Mouse (Mus musculus) small intestine, adult 2 months (tissue): ENCODE measurements around the gene Rps6ka5. TPM values are rescaled to one million over a fixed set of nuclear protein-coding genes. Genes with fewer than 3 reads are reported as not detected.

Experiments used
- H3K27ac ChIP-seq: fragments of 200-500 bp; 2 replicates; pipeline ENCODE4 v1.5.1; 2012; ENCODE audit warnings: low read depth, low read length, control low read depth, inconsistent platforms; ENCODE audit not compliant: insufficient read depth
- H3K27me3 ChIP-seq: fragments of 200-500 bp; 2 replicates; pipeline ENCODE4 v1.6.1; 2012; ENCODE audit warnings: mild to moderate bottlenecking, moderate library complexity, low read length, inconsistent platforms; ENCODE audit not compliant: control insufficient read depth, insufficient read depth
- H3K36me3 ChIP-seq: fragments of 200-500 bp; 2 replicates; pipeline ENCODE4 v1.6.1; 2012; ENCODE audit warnings: mild to moderate bottlenecking, low read length, control low read depth, inconsistent platforms; ENCODE audit not compliant: control insufficient read depth, insufficient read depth
- H3K4me1 ChIP-seq: fragments of 200-500 bp; 2 replicates; pipeline ENCODE4 v1.6.1; 2012; ENCODE audit warnings: low read length, inconsistent platforms, mixed read lengths; ENCODE audit not compliant: control insufficient read depth, insufficient read depth, insufficient read length
- H3K4me3 ChIP-seq: fragments of 200-500 bp; 2 replicates; pipeline ENCODE4 v1.5.1; 2012; ENCODE audit warnings: low read depth, mild to moderate bottlenecking, control low read depth, inconsistent platforms, low read length, moderate library complexity
- CTCF ChIP-seq: fragments of 200-500 bp; IDR thresholded peaks from 2 replicates; pipeline ENCODE4 v1.5.1; 2012; ENCODE audit warnings: low read depth, mild to moderate bottlenecking, control low read depth, inconsistent platforms, low read length, moderate library complexity, mixed read lengths; ENCODE audit not compliant: insufficient replicate concordance, insufficient read length; ENCODE audit errors: extremely low read depth
- POLR2A ChIP-seq: fragments of 200-500 bp; IDR thresholded peaks from 2 replicates; pipeline ENCODE4 v1.6.1; 2012; ENCODE audit warnings: low read depth, mild to moderate bottlenecking, control low read depth, inconsistent platforms, low read length, moderate library complexity
- WGBS: fragments of 180-500 bp; shearing (Covaris S2); methylation state at CpG from one replicate; pipeline ENCODE4 v1.1.7; 2018; 5-methylcytosine and 5-hydroxymethylcytosine counted together
- polyA plus RNA-seq: library from polyadenylated mRNA; depleted of rRNA; stranded (reverse); fragments of >200 nt; gene quantifications from 2 replicates; pipeline ENCODE4 v1.2.3, GENCODE M21; 2012

The Rps6ka5 gene
- polyA plus RNA-seq, 1 experiment: 0.62 TPM

DNA sequence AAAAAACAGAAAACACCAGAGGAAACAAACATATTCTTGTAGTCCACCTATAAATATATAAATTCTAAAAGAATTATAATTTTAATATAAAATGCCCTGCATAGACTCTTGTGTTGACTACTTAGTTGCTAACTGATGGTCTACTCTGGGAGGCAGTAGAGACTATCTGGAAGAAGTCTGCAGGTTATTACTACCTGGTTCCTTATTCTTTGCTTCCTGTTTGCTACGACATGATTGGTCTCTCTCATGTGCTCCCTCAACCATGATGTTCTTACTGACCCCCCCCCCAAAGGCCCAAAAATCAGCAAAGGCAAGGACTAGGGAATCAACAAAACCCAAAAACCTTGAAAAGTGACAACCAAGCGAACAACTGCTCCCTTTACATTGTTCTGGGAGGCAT is 66.7 kb downstream of the Rps6ka5 start:
- no peak overlapping the region for H3K27ac ChIP-seq
- TF ChIP-seq CTCF: no peak
- no peak for TF ChIP-seq POLR2A
- no peaks in the 10 kb centered on the region for H3K36me3 ChIP-seq
- 86% methylated on average over 2 of the region's 2 CpGs for WGBS
- H3K27me3 ChIP-seq: no peaks in the 10 kb centered on the region
- no peaks in the 10 kb centered on the region for H3K4me1 ChIP-seq
- H3K4me3 ChIP-seq: no peak overlapping the region

- 74% methylated on average over 4 of the region's 4 CpGs for WGBS
- TF ChIP-seq CTCF (no peak), POLR2A (no peak)
- no peaks in the 10 kb centered on the region for H3K4me1 ChIP-seq
- H3K4me3 ChIP-seq: no peak overlapping the region
- peaks cover 7% of the 10 kb centered on the region; the same call in 1 of the 2 replicates for H3K36me3 ChIP-seq
- H3K27me3 ChIP-seq: no peaks in the 10 kb centered on the region
- no peak overlapping the region for H3K27ac ChIP-seq
Observed at GRCm38 (mm10) chr12:100655972-100656371, 70.8 kb downstream of the Rps6ka5 start.

- 75% methylated on average over 1 of the region's 1 CpGs for whole genome bisulfite sequencing
- no peak overlapping the region for H3K27ac ChIP-seq
- no peak overlapping the region for H3K4me3 ChIP-seq
- H3K36me3 ChIP-seq: no peaks in the 10 kb centered on the region
- H3K4me1 ChIP-seq: no peaks in the 10 kb centered on the region
- TF ChIP-seq CTCF (no peak), POLR2A (no peak)
- H3K27me3 ChIP-seq: no peaks in the 10 kb centered on the region
Observed at GRCm38 (mm10) chr12:100641936-100642335, 84.8 kb downstream of the Rps6ka5 start.

- 78% methylated on average over 3 of the region's 3 CpGs for WGBS
Observed at GRCm38 (mm10) chr12:100640726-100641125, 86.1 kb downstream of the Rps6ka5 start.

GRCm38 (mm10) chr12:100639680-100640079 is 87.1 kb downstream of the Rps6ka5 start:
- no peaks in the 10 kb centered on the region for H3K27me3 ChIP-seq
- no peaks in the 10 kb centered on the region for H3K4me1 ChIP-seq
- H3K36me3 ChIP-seq: no peaks in the 10 kb centered on the region
- 42% methylated on average over 7 of the region's 7 CpGs for WGBS
- H3K27ac ChIP-seq: no peak overlapping the region
- TF ChIP-seq POLR2A (no peak), CTCF (no peak)
- no peak overlapping the region for H3K4me3 ChIP-seq

More at GRCm38 (mm10) chr12:100640726-100641125, 86.1 kb downstream of the Rps6ka5 start:
- Histone ChIP-seq H3K27me3 (no peaks in the 10 kb centered on the region), H3K36me3 (no peaks in the 10 kb centered on the region), H3K4me3 (no peak overlapping the region), H3K4me1 (no peaks in the 10 kb centered on the region), H3K27ac (no peak overlapping the region)
- TF ChIP-seq POLR2A (no peak), CTCF (no peak)

DNA sequence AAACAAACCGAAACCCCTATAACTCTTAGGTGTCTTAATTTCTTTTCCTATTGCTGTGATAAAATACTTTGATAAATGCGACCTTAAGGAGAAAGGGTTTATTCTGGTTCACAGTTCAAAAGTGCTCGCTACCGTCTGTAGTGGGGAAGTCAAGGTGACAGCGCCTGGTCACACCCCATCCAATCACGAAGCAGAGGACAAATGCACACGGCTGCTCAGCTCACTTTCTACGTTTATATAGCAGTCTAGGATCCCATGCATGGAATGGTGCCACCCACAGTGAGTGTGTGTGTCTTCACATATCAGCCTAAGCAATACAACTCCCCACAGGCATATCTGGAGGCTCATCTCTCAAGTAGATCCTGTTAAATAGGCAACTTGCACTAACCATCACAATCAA is 88.9 kb downstream of the Rps6ka5 start:
- TF ChIP-seq POLR2A (no peak), CTCF (no peak)
- H3K4me1 ChIP-seq: no peaks in the 10 kb centered on the region
- H3K27ac ChIP-seq: no peak overlapping the region
- no peak overlapping the region for H3K4me3 ChIP-seq
- no peaks in the 10 kb centered on the region for H3K36me3 ChIP-seq
- 85% methylated on average over 8 of the region's 8 CpGs for WGBS
- no peaks in the 10 kb centered on the region for H3K27me3 ChIP-seq

DNA sequence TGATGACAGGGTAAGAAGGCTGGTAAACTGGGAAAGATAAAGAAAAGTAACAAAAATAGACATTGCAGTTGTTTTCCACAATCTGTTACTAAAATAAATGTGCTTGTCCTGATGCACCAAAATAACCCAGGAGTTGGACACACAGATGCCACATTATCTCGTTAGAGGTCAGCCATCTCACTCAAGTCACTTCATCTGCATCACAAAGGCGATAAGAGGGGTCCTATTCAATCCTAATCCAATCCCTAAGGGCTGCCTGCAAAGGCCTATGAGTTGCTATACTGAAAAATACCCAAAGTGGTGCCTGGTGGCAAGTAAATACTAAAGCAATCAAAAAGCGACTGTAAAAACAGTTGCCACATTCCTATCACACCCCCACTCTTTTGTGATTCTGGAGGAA is 90.0 kb downstream of the Rps6ka5 start:
- TF ChIP-seq CTCF: no peak
- no peak for TF ChIP-seq POLR2A
- H3K36me3 ChIP-seq: no peaks in the 10 kb centered on the region

DNA sequence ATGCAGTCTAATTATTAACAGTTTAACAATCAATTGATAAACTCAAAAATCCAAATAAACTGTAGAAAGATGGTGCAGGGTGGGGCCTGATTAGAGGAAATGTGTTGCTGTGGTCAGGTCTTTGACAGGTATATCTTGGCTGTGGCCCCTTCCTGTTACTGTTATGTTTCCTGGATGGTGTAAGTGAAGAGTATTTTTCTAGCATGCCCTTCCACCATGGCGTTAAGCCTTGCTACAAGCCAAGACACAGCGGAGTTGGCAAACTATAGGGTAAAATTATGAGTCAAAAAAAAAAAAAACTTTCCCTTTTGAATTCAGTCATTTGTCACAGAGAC is 90.5 kb downstream of the Rps6ka5 start:
- H3K27ac ChIP-seq: no peak overlapping the region
- H3K27me3 ChIP-seq: no peaks in the 10 kb centered on the region
- whole genome bisulfite sequencing: 78% methylated on average over 2 of the region's 2 CpGs
- no peak overlapping the region for H3K4me3 ChIP-seq
- no peaks in the 10 kb centered on the region for H3K36me3 ChIP-seq
- H3K4me1 ChIP-seq: no peaks in the 10 kb centered on the region
- no peak for TF ChIP-seq POLR2A

More for the DNA sequence above, 90.0 kb downstream of the Rps6ka5 start:
- Histone ChIP-seq H3K27ac (no peak overlapping the region), H3K4me1 (no peaks in the 10 kb centered on the region), H3K4me3 (no peak overlapping the region), H3K27me3 (no peaks in the 10 kb centered on the region)
- 84% methylated on average over 3 of the region's 3 CpGs for WGBS
